Mouse (Mus musculus) thymus, adult 2 months (tissue): ENCODE data around the gene Glra3. TPM values are rescaled to one million over a fixed set of nuclear protein-coding genes. Genes with fewer than 3 reads are reported as not detected.

Experiments
- DNase-seq: peaks from one replicate; pipeline ENCODE4 v3.0.0; 2021
- H3K27ac ChIP-seq: fragments of 200-500 bp; 2 replicates; pipeline ENCODE4 v1.5.1; 2012; ENCODE audit warnings: low read length, control low read depth; ENCODE audit not compliant: control insufficient read depth, insufficient read depth
- H3K27me3 ChIP-seq: fragments of 200-500 bp; 2 replicates; pipeline ENCODE4 v1.6.1; 2012; ENCODE audit warnings: mild to moderate bottlenecking, low read length, moderate library complexity, mixed read lengths; ENCODE audit not compliant: control insufficient read depth, insufficient read depth
- H3K36me3 ChIP-seq: fragments of 200-500 bp; 2 replicates; pipeline ENCODE4 v1.6.1; 2012; ENCODE audit warnings: mild to moderate bottlenecking, low read length, moderate library complexity; ENCODE audit not compliant: control insufficient read depth, insufficient read depth
- H3K4me1 ChIP-seq: fragments of 200-500 bp; replicated peaks from 2 replicates; pipeline ENCODE4 v1.6.1; 2012; ENCODE audit warnings: low read length; ENCODE audit not compliant: control insufficient read depth, insufficient read depth
- H3K4me3 ChIP-seq: fragments of 200-500 bp; 2 replicates; pipeline ENCODE4 v1.5.1; 2012; ENCODE audit warnings: mild to moderate bottlenecking, low read length, control low read depth, moderate library complexity; ENCODE audit not compliant: control insufficient read depth, insufficient read depth
- CTCF ChIP-seq: fragments of 200-500 bp; IDR thresholded peaks from 2 replicates; pipeline ENCODE4 v1.5.1; 2012; ENCODE audit warnings: mild to moderate bottlenecking, control low read depth, low read length, moderate library complexity, borderline replicate concordance; ENCODE audit not compliant: control insufficient read depth, poor library complexity, insufficient read depth; ENCODE audit errors: extremely low read depth
- POLR2A ChIP-seq: fragments of 200-500 bp; IDR thresholded peaks from 2 replicates; pipeline ENCODE4 v1.6.1; 2012; ENCODE audit warnings: mild to moderate bottlenecking, low read length, control low read depth, moderate library complexity; ENCODE audit not compliant: control insufficient read depth, poor library complexity, insufficient read depth; ENCODE audit errors: extremely low read depth
- WGBS: fragments of 180-500 bp; shearing (Covaris S2); methylation state at CpG from one replicate; pipeline ENCODE4 v1.1.7; 2018; 5-methylcytosine and 5-hydroxymethylcytosine counted together
- polyA plus RNA-seq: library from polyadenylated mRNA; depleted of rRNA; stranded (reverse); fragments of >200 nt; gene quantifications from 2 replicates; pipeline ENCODE4 v1.2.3, GENCODE M21; 2012; rRNA removed

The Glra3 gene
- polyA plus RNA-seq, 1 experiment = not detected

- 83% methylated on average over 5 of the region's 5 CpGs for WGBS
Measured at GRCm38 (mm10) chr8:56151574-56151973, 211.3 kb downstream of the Glra3 start.

GRCm38 (mm10) chr8:56158966-56159365 is 218.7 kb downstream of the Glra3 start:
- no peak overlapping the region for H3K27ac ChIP-seq
- H3K4me1 ChIP-seq = no peaks in the 10 kb centered on the region
- H3K27me3 ChIP-seq = no peaks in the 10 kb centered on the region
- H3K36me3 ChIP-seq = no peaks in the 10 kb centered on the region
- no peak for DNase-seq
- no peak overlapping the region for H3K4me3 ChIP-seq
- TF ChIP-seq CTCF = no peak
- no peak for TF ChIP-seq POLR2A
- 13% methylated on average over 2 of the region's 2 CpGs for WGBS

More at GRCm38 (mm10) chr8:56151574-56151973, 211.3 kb downstream of the Glra3 start:
- Histone ChIP-seq H3K4me1 (no peaks in the 10 kb centered on the region), H3K36me3 (no peaks in the 10 kb centered on the region), H3K27me3 (no peaks in the 10 kb centered on the region), H3K4me3 (no peak overlapping the region), H3K27ac (no peak overlapping the region)
- DNase-seq = no peak
- TF ChIP-seq POLR2A (no peak), CTCF (no peak)

Other genes starting within 250 kb of the Glra3 start
- gene Adam29, start 33.5 kb upstream of the Glra3 start, polyA plus RNA-seq = not detected in 2 replicates